Mouse (Mus musculus): Measurements from ENCODE around the gene Fshr. TPM values are rescaled to one million over a fixed set of nuclear protein-coding genes. Genes with fewer than 3 reads are reported as not detected.

Fshr gene
- polyA plus RNA-seq, 1 experiment from 2014 or later: not detected

DNA sequence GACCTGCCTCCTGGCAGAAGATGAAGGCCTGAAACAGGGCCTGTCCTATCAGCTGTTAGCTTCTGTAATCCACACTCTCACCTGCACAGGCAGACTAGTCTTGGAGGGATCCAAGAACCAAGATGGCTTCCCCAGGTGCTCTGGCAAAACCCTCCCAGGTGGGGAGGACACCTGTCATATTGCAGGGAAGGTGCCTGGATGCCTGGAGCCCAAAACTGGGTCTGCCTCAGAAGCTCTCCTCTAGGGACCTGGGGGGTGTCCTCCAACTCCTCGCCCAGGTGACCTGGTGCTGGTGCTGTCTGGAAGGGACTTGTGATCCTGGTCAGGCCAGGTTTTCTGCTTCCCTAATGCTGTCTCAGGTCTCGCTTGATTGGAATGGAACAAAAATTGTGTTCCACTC is 167.5 kb downstream of the Fshr start:
- Histone ChIP-seq H3K9me3 (no peaks in the 10 kb centered on the region), H3K9ac (replicated peaks) (no peak overlapping the region), H3K36me3 (no peaks in the 10 kb centered on the region), H3K4me1 (replicated peaks) (no peaks in the 10 kb centered on the region), H3K27ac (no peak overlapping the region), H3K27me3 (no peaks in the 10 kb centered on the region), H3K4me3 (replicated peaks) (no peak overlapping the region), H3K4me2 (no peak overlapping the region)
- ATAC-seq (ENCODE audit: insufficient number of reproducible peaks, insufficient read depth, low FRiP score, low TSS enrichment, low read depth): no peak
- WGBS: 80% methylated on average over 2 of the region's 2 CpGs

DNA sequence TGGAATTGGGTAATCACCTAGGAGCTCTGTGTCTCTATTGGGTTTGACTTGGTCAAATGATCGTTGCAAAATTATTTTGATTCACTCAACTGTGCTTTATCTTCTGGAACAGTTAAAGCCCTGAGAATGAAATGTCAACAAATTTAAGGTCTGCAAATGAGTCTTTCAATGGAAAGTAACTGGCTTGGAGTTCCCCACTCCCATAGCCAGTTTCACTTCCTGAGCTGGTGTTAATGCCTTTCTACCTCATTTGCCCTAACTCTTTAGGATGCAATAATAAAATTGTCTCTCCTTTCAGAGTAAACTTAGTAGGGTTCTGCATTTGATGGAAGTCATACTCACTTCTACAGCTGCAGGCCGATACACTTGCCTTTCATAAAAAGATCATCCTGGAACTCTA is 181.0 kb downstream of the Fshr start:
- Histone ChIP-seq H3K27ac (no peak overlapping the region), H3K4me1 (replicated peaks) (no peaks in the 10 kb centered on the region), H3K4me2 (no peak overlapping the region), H3K9ac (replicated peaks) (no peak overlapping the region), H3K9me3 (no peaks in the 10 kb centered on the region), H3K4me3 (replicated peaks) (no peak overlapping the region), H3K27me3 (no peaks in the 10 kb centered on the region), H3K36me3 (no peaks in the 10 kb centered on the region)
- WGBS: 88% methylated on average over 2 of the region's 2 CpGs
- ATAC-seq (ENCODE audit: insufficient number of reproducible peaks, insufficient read depth, low FRiP score, low TSS enrichment, low read depth): no peak

DNA sequence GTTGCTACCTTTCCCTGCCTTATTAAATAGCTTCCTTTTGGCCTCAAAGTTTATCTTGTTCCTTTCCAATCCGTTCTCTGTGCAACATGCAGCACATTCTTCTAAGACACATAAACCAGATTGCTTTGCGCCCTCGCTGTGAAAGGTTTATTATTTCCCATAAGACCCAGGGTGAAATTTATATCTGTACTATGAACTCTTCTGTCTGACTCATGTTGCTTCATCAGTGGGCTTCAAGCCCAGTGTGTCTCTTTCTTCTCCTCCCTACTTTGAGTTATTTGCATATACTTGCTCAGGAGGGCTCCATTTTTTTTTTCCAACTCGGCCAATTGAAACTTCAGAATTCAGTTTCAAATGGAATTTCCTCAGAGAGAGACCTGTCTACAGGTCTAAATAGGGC is 183.5 kb downstream of the Fshr start:
- Histone ChIP-seq H3K9ac (replicated peaks) (no peak overlapping the region), H3K4me3 (replicated peaks) (no peak overlapping the region), H3K9me3 (no peaks in the 10 kb centered on the region), H3K27ac (no peak overlapping the region), H3K4me2 (no peak overlapping the region), H3K27me3 (no peaks in the 10 kb centered on the region), H3K4me1 (replicated peaks) (no peaks in the 10 kb centered on the region), H3K36me3 (no peaks in the 10 kb centered on the region)
- ATAC-seq (ENCODE audit: insufficient number of reproducible peaks, insufficient read depth, low FRiP score, low TSS enrichment, low read depth): no peak
- 78% methylated on average over 4 of the region's 4 CpGs for WGBS

DNA sequence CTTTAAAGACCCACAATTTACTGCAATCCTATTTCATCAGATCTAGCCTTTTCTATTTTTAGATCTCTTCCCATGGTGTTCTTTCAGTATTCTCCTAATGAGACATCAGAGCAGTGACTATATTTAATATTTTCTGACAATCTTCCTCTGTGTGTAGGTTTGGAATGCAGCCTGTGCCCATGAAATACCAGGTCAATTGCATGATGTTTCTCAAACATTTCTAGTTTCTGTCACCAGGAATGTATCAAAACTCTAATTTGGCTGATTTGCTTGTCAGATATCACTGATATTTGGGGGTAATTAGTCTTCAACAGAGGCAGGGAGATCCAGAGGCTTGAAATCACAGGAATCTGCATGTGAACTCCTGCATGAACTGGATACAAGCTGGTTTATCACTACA is 186.8 kb downstream of the Fshr start:
- Histone ChIP-seq H3K36me3 (no peaks in the 10 kb centered on the region), H3K27ac (no peak overlapping the region), H3K9ac (replicated peaks) (no peak overlapping the region), H3K27me3 (no peaks in the 10 kb centered on the region), H3K4me1 (replicated peaks) (no peaks in the 10 kb centered on the region), H3K4me2 (no peak overlapping the region), H3K9me3 (no peaks in the 10 kb centered on the region), H3K4me3 (replicated peaks) (no peak overlapping the region)
- no peak for ATAC-seq (ENCODE audit: insufficient number of reproducible peaks, insufficient read depth, low FRiP score, low TSS enrichment, low read depth)

DNA sequence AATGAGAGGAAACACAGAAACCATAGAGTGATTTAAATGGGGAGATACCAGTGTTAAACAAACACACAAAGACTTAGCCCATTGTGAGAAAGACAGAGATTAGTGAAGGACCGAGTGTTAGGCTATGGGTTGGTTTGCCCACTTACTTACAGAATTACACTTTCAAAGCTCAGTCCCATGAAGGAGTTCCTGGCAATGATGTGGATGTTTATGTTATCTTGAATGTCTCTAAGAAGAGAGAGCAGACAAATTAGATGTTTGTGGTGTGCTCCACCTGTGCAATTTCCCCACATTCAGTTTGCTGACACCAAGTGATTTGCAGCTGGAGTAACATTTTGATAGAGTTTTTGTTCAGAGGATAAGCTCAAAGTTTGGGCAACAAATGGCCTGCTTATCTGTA is 191.4 kb downstream of the Fshr start:
- Histone ChIP-seq H3K9ac (replicated peaks) (no peak overlapping the region), H3K27me3 (no peaks in the 10 kb centered on the region), H3K4me2 (no peak overlapping the region), H3K36me3 (no peaks in the 10 kb centered on the region), H3K9me3 (no peaks in the 10 kb centered on the region), H3K27ac (no peak overlapping the region), H3K4me3 (replicated peaks) (no peak overlapping the region), H3K4me1 (replicated peaks) (no peaks in the 10 kb centered on the region)
- WGBS: 89% methylated on average over 1 of the region's 1 CpGs
- ATAC-seq (ENCODE audit: insufficient number of reproducible peaks, insufficient read depth, low FRiP score, low TSS enrichment, low read depth): no peak

DNA sequence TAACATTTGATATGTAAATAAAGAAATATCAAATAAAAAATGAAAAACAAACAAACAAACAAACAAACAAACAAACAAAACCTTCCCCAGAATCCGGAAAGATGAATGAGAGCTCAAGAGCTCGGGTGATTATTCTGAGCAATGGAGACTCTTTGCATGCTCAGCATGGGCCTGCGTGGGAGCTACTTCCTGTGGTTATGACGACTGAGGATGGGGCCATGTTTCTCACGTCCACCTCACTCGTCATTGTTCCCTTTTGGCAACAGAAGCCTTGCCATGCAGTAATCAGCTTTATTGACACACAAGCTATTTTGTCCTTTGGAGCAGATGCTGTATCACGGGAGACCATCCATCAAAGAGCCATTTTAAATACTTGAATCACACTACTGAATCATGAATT is 191.8 kb downstream of the Fshr start:
- H3K36me3 ChIP-seq: no peaks in the 10 kb centered on the region
- 84% methylated on average over 7 of the region's 7 CpGs for WGBS

DNA sequence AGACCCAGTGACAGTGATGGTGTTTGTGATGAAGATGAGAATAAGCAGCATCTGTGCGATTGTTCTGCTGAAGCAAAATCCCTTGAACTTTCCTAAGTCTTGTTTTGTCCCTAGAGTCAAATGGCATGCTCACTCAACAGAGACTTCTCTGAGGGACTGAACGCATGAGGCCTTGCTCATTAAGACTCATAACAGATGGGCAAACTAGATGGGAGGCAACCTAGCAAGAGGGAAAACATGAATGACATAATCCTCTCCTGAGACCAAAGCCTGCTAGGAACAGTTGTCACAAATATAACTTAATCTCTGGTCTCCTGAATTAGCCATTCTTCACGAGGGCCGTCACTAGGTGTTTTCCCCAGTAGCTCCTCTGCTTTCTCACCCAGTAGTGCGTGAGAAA is 194.5 kb downstream of the Fshr start:
- Histone ChIP-seq H3K36me3 (no peaks in the 10 kb centered on the region), H3K9ac (replicated peaks) (no peak overlapping the region), H3K4me1 (replicated peaks) (no peaks in the 10 kb centered on the region), H3K27ac (no peak overlapping the region), H3K9me3 (no peaks in the 10 kb centered on the region), H3K4me2 (no peak overlapping the region), H3K4me3 (replicated peaks) (no peak overlapping the region), H3K27me3 (no peaks in the 10 kb centered on the region)
- no peak for ATAC-seq (ENCODE audit: insufficient number of reproducible peaks, insufficient read depth, low FRiP score, low TSS enrichment, low read depth)
- 76% methylated on average over 5 of the region's 5 CpGs for WGBS

More for the DNA sequence above, 191.8 kb downstream of the Fshr start:
- ATAC-seq (ENCODE audit: insufficient number of reproducible peaks, insufficient read depth, low FRiP score, low TSS enrichment, low read depth): no peak
- no peak overlapping the region for H3K9ac ChIP-seq (replicated peaks)
- H3K27me3 ChIP-seq: no peaks in the 10 kb centered on the region
- H3K4me3 ChIP-seq (replicated peaks): no peak overlapping the region
- no peaks in the 10 kb centered on the region for H3K9me3 ChIP-seq
- H3K4me2 ChIP-seq: no peak overlapping the region
- no peak overlapping the region for H3K27ac ChIP-seq
- no peaks in the 10 kb centered on the region for H3K4me1 ChIP-seq (replicated peaks)

DNA sequence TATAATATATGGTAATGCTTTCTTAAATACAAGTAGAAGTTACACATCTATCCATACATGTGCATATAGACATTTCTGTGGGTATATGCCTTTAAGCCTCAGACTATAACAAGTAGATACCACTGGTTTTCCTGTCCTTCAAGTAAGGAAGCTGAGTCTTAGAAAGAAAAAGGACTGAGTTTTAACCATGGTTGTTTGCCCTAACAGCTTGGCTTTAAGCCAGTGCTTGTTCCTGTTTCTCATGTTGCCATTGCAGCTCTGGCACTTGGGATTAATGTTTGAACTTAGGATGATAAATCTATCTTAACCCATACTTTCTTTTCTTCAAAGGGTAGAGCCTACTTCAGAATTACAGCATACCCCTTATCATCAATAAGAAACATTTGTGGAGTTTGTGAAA is 200.6 kb downstream of the Fshr start:
- H3K36me3 ChIP-seq: no peaks in the 10 kb centered on the region

DNA sequence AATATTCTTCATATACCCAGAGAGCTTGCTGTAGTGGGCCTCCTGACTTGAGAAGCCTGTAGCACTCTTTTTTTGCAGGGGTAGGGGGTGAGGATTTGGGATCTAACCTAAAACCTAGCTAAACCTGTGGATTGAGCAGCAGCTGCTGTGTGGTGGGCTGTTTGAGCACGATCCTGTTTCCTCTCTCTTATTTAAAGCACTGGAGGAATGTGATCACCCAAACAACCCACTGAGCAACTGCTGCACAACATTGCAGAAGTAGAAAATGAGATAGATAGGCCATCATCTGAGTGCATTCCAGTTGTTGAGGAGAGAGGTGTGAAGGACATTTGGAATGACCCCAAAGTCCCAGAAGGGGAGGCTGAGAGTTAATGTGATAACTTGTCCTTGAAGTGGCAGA is 202.2 kb downstream of the Fshr start:
- WGBS: 75% methylated on average over 1 of the region's 1 CpGs
- no peak overlapping the region for H3K27ac ChIP-seq

More for the DNA sequence above, 200.6 kb downstream of the Fshr start:
- no peaks in the 10 kb centered on the region for H3K4me1 ChIP-seq (replicated peaks)
- no peak overlapping the region for H3K4me3 ChIP-seq (replicated peaks)
- no peak overlapping the region for H3K4me2 ChIP-seq
- no peak overlapping the region for H3K27ac ChIP-seq
- H3K9me3 ChIP-seq: no peaks in the 10 kb centered on the region
- H3K27me3 ChIP-seq: no peaks in the 10 kb centered on the region
- H3K9ac ChIP-seq (replicated peaks): no peak overlapping the region
- no peak for ATAC-seq (ENCODE audit: insufficient number of reproducible peaks, insufficient read depth, low FRiP score, low TSS enrichment, low read depth)

DNA sequence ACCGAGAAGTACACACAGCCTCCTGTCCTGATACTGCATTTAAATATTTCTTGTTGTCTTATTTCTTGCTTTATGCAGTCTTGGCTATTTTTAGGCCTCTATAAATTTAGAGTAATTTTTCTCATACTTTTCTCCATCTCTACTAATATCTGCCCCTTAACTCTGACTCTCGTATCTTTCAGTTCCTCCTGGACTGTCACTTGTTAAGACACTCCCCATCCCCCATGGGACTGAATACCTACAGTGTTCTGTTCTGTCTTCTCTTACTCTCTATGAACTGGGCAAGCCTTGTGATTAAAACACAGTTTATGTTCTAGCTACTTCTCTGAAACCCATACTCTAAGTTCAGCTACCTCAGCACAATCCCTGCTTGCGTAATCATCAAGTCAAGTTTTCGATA is 209.2 kb downstream of the Fshr start:
- no peak overlapping the region for H3K27ac ChIP-seq
- WGBS: 94% methylated on average over 4 of the region's 4 CpGs
- H3K4me2 ChIP-seq: no peak overlapping the region
- H3K4me1 ChIP-seq (replicated peaks): no peaks in the 10 kb centered on the region
- H3K27me3 ChIP-seq: no peaks in the 10 kb centered on the region
- no peaks in the 10 kb centered on the region for H3K9me3 ChIP-seq
- no peaks in the 10 kb centered on the region for H3K36me3 ChIP-seq
- no peak overlapping the region for H3K9ac ChIP-seq (replicated peaks)
- no peak for ATAC-seq (ENCODE audit: insufficient number of reproducible peaks, insufficient read depth, low FRiP score, low TSS enrichment, low read depth)
- H3K4me3 ChIP-seq (replicated peaks): no peak overlapping the region

More for the DNA sequence above, 202.2 kb downstream of the Fshr start:
- no peaks in the 10 kb centered on the region for H3K9me3 ChIP-seq
- H3K9ac ChIP-seq (replicated peaks): no peak overlapping the region
- H3K27me3 ChIP-seq: no peaks in the 10 kb centered on the region
- H3K36me3 ChIP-seq: no peaks in the 10 kb centered on the region
- no peaks in the 10 kb centered on the region for H3K4me1 ChIP-seq (replicated peaks)
- H3K4me2 ChIP-seq: no peak overlapping the region
- no peak overlapping the region for H3K4me3 ChIP-seq (replicated peaks)
- no peak for ATAC-seq (ENCODE audit: insufficient number of reproducible peaks, insufficient read depth, low FRiP score, low TSS enrichment, low read depth)

DNA sequence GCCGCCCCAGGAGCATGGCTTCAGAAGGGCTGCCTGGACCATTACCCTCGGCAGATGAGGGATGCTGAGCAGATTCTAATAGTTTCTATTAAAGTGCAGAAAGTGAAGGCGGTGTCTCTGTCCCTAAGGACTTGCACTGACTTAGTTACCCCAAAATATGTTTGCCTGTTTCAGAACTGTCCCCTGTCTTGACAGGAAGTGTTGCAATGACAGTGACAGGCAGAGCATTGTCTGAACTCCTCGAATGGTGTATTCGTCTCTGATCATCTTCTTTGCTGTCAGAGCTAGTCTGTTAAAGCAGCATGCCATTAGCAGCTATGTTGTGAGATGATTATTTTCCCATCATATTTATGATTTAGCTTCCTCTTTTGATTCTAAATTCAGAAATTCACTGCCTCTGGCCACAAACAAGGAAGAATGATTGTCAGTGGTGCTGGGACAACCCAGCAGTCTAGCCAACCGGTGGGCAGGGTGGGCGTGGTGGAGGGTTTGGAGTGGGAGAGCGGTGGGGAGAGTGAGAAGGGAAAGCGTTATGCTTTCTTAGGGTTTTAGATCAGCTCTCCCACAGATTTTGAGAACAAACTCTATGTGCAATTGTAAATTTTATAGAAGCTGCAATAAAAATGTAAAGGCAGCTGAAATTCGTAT is 219.6 kb downstream of the Fshr start:
- Histone ChIP-seq H3K27me3 (no peaks in the 10 kb centered on the region), H3K4me3 (replicated peaks) (no peak overlapping the region), H3K9ac (replicated peaks) (no peak overlapping the region), H3K9me3 (no peaks in the 10 kb centered on the region), H3K27ac (no peak overlapping the region), H3K4me2 (no peak overlapping the region), H3K36me3 (no peaks in the 10 kb centered on the region), H3K4me1 (replicated peaks) (no peaks in the 10 kb centered on the region)
- WGBS: 83% methylated on average over 10 of the region's 10 CpGs
- no peak for ATAC-seq (ENCODE audit: insufficient number of reproducible peaks, insufficient read depth, low FRiP score, low TSS enrichment, low read depth)

DNA sequence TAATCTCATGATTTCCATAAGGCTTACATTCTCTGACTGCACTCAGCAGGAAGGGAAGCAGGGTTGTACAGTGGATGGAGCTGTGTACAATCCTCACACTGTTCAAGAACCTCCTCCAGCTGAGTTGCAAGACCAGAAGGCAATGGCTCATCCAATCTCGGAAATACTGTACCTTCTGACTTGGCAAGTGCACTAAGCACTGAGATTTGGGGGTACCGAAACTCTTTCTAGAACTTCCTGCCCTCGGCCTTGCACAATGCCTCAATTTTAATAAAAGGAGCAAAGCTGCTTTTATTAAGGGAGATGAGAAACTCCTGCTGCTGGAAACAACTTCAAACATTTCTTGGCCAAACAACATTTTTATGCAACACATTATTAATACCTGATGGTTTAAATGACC is 225.9 kb downstream of the Fshr start:
- H3K4me3 ChIP-seq (replicated peaks): no peak overlapping the region
- no peaks in the 10 kb centered on the region for H3K9me3 ChIP-seq
- no peak for ATAC-seq (ENCODE audit: insufficient number of reproducible peaks, insufficient read depth, low FRiP score, low TSS enrichment, low read depth)
- H3K4me2 ChIP-seq: no peak overlapping the region
- H3K9ac ChIP-seq (replicated peaks): no peak overlapping the region
- WGBS: 79% methylated on average over 3 of the region's 3 CpGs
- no peak overlapping the region for H3K27ac ChIP-seq
- H3K4me1 ChIP-seq (replicated peaks): no peaks in the 10 kb centered on the region
- H3K36me3 ChIP-seq: no peaks in the 10 kb centered on the region
- no peaks in the 10 kb centered on the region for H3K27me3 ChIP-seq
